Comparison of ENCODE assay signal across 24 mouse cellular contexts in the genomic region with DNA sequence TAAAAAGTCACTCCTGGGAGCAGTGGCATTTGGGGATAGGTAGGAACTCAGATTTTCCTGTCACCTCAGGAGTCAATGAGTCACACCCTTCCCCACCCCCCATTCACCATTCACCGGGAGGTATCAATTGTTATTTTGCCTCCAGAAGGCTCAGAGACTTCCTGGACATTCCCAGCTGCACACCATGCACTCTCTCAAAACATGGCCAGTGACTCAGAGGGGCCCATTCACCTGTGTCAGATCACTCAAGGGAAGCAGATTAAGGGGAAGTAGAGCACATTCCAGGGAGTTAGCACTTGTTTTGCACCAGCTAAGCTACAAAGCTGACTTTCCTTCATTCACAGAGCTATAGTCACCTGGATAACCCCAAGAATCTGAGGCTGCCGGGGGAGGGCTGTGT.
"Had no signal": no experiment of that assay in that cellular context is flagged by ENCODE, and none has a peak within 500 bp of the region (broad histone marks: within the 10 kb centered on the region; RNA-seq: fewer than 3 reads in every experiment).

No protein-coding gene starts in this region.

- H3K36me3 ChIP-seq: heart, embryonic 13.5 days; heart, embryonic 15.5 days; hindbrain, embryonic 13.5 days; hindbrain, embryonic 15.5 days; limb, embryonic 13.5 days; limb, embryonic 15.5 days; liver, embryonic 12.5 days had no signal

- H3K9me3 ChIP-seq: heart, embryonic 13.5 days; heart, embryonic 15.5 days; hindbrain, embryonic 13.5 days; hindbrain, embryonic 15.5 days; limb, embryonic 13.5 days; limb, embryonic 15.5 days; liver, embryonic 12.5 days had no signal

- H3K9ac ChIP-seq: heart, embryonic 13.5 days; heart, embryonic 15.5 days; hindbrain, embryonic 13.5 days; hindbrain, embryonic 15.5 days; limb, embryonic 13.5 days; limb, embryonic 15.5 days; liver, embryonic 12.5 days; liver, embryonic 14.5 days had no signal

- H3K27ac ChIP-seq: heart, adult 2 months; heart, embryonic 13.5 days; heart, embryonic 15.5 days; hindbrain, embryonic 13.5 days; hindbrain, embryonic 15.5 days; hindbrain, postnatal 0 days; kidney, postnatal 0 days; limb, embryonic 13.5 days; limb, embryonic 15.5 days; liver, embryonic 12.5 days; liver, embryonic 14.5 days had no signal

- ATAC-seq: hindbrain, postnatal 0 days; intestine, embryonic 16.5 days; liver, embryonic 12.5 days had no signal

- H3K4me3 ChIP-seq: heart, adult 2 months; heart, embryonic 13.5 days; heart, embryonic 15.5 days; hindbrain, embryonic 13.5 days; hindbrain, embryonic 15.5 days; limb, embryonic 13.5 days; limb, embryonic 15.5 days; liver, embryonic 12.5 days had no signal

- H3K4me1 ChIP-seq: heart, embryonic 13.5 days; heart, embryonic 15.5 days; hindbrain, embryonic 13.5 days; hindbrain, embryonic 15.5 days; limb, embryonic 13.5 days; limb, embryonic 15.5 days; liver, embryonic 12.5 days had no signal

- H3K27me3 ChIP-seq: heart, embryonic 13.5 days; heart, embryonic 15.5 days; hindbrain, embryonic 13.5 days; hindbrain, embryonic 15.5 days; limb, embryonic 13.5 days; limb, embryonic 15.5 days; liver, embryonic 12.5 days had no signal

- H3K4me2 ChIP-seq: heart, embryonic 11.5 days; heart, embryonic 13.5 days; heart, embryonic 15.5 days; hindbrain, embryonic 13.5 days; hindbrain, embryonic 15.5 days; limb, embryonic 13.5 days; limb, embryonic 15.5 days; liver, embryonic 12.5 days had no signal

- DNase-seq: gastrocnemius, postnatal 14 days; gastrocnemius, postnatal 36 days; heart, adult 11 months; heart, adult 2 months; heart, postnatal 14 days; heart, postnatal 36 days; kidney, adult 18-20 months; kidney, adult 8-10 months; kidney, postnatal 14 days; layer of hippocampus, adult 9-11 months; layer of hippocampus, postnatal 36 days; left cerebral cortex, postnatal 4 days had no signal
